Mouse (Mus musculus) liver, embryonic 15.5 days (tissue): ENCODE data around the gene Ryr3. TPM values are rescaled to one million over a fixed set of nuclear protein-coding genes. Genes with fewer than 3 reads are reported as not detected.

Experiments used
- ATAC-seq: fragments of 200-750 bp; cut with Nextera tagmentation; 2 replicates; pipeline ENCODE4 v1.8.0; 2017; ENCODE audit warnings: moderate number of reproducible peaks, mild to moderate bottlenecking, moderate library complexity; ENCODE audit not compliant: insufficient read depth
- H3K27ac ChIP-seq: fragments of 300-500 bp; sonication (generic); replicated peaks from 2 replicates; pipeline ENCODE4 v1.5.1; 2015; ENCODE audit warnings: mild to moderate bottlenecking, inconsistent platforms
- H3K27me3 ChIP-seq: fragments of 300-500 bp; sonication (generic); 2 replicates; pipeline ENCODE4 v1.6.1; 2015; ENCODE audit warnings: mild to moderate bottlenecking, inconsistent platforms
- H3K36me3 ChIP-seq: fragments of 300-500 bp; sonication (generic); replicated peaks from 2 replicates; pipeline ENCODE4 v1.6.1; 2015; ENCODE audit warnings: moderate library complexity, mild to moderate bottlenecking, inconsistent platforms
- H3K4me1 ChIP-seq: fragments of 300-500 bp; sonication (generic); replicated peaks from 2 replicates; pipeline ENCODE4 v1.6.1; 2015; ENCODE audit warnings: inconsistent platforms
- H3K4me2 ChIP-seq: fragments of 300-500 bp; sonication (generic); 2 replicates; pipeline ENCODE4 v1.6.1; 2015; ENCODE audit warnings: moderate library complexity, mild to moderate bottlenecking, inconsistent platforms
- H3K4me3 ChIP-seq: fragments of 300-500 bp; sonication (generic); replicated peaks from 2 replicates; pipeline ENCODE4 v1.5.1; 2015; ENCODE audit warnings: mild to moderate bottlenecking, inconsistent platforms
- H3K9ac ChIP-seq: fragments of 300-500 bp; sonication (generic); 2 replicates; pipeline ENCODE4 v1.6.1; 2015; ENCODE audit warnings: moderate library complexity, mild to moderate bottlenecking, inconsistent platforms
- H3K9me3 ChIP-seq: fragments of 300-500 bp; sonication (generic); replicated peaks from 2 replicates; pipeline ENCODE4 v1.6.1; 2016; ENCODE audit warnings: inconsistent platforms
- WGBS: fragments of 180-500 bp; shearing (Covaris S2); methylation state at CpG from one replicate; pipeline ENCODE4 v1.1.7; 2015; ENCODE audit warnings: mixed read lengths; ENCODE audit not compliant: insufficient replicate concordance; 5-methylcytosine and 5-hydroxymethylcytosine counted together
- polyA plus RNA-seq: library from polyadenylated mRNA; unstranded; fragments of >200 nt; fragmentation: Nextera tagmentation; extraction: Ambion mirVana; gene quantifications from 2 replicates; pipeline ENCODE4 v1.2.1, GENCODE M21; 2015

The Ryr3 gene
- polyA plus RNA-seq, 1 experiment from 2014 or later = 0.08 TPM

- Histone ChIP-seq H3K4me1 (no peaks in the 10 kb centered on the region), H3K36me3 (no peaks in the 10 kb centered on the region), H3K4me3 (no peak overlapping the region), H3K27me3 (no peaks in the 10 kb centered on the region), H3K9me3 (no peaks in the 10 kb centered on the region), H3K9ac (no peak overlapping the region), H3K27ac (no peak overlapping the region), H3K4me2 (no peak overlapping the region)
- no peak for ATAC-seq
- WGBS = 59% methylated on average over 5 of the region's 5 CpGs
These were observed 35.2 kb downstream of the Ryr3 start for GRCm38 (mm10) chr2:113181701-113182100.

GRCm38 (mm10) chr2:113178047-113178446 is 38.8 kb downstream of the Ryr3 start:
- ATAC-seq = no peak
- no peaks in the 10 kb centered on the region for H3K36me3 ChIP-seq

GRCm38 (mm10) chr2:113176337-113176736 is 40.6 kb downstream of the Ryr3 start:
- Histone ChIP-seq H3K9ac (no peak overlapping the region), H3K4me1 (no peaks in the 10 kb centered on the region), H3K36me3 (no peaks in the 10 kb centered on the region), H3K4me2 (no peak overlapping the region), H3K9me3 (no peaks in the 10 kb centered on the region), H3K27ac (no peak overlapping the region), H3K27me3 (no peaks in the 10 kb centered on the region), H3K4me3 (no peak overlapping the region)
- no peak for ATAC-seq
- 63% methylated on average over 5 of the region's 5 CpGs for WGBS

More at GRCm38 (mm10) chr2:113178047-113178446, 38.8 kb downstream of the Ryr3 start:
- Histone ChIP-seq H3K27ac (no peak overlapping the region), H3K4me1 (no peaks in the 10 kb centered on the region), H3K27me3 (no peaks in the 10 kb centered on the region), H3K9ac (no peak overlapping the region), H3K4me2 (no peak overlapping the region), H3K4me3 (no peak overlapping the region), H3K9me3 (no peaks in the 10 kb centered on the region)

GRCm38 (mm10) chr2:113168096-113168495 is 48.8 kb downstream of the Ryr3 start:
- no peak for ATAC-seq
- H3K9ac ChIP-seq = no peak overlapping the region
- no peaks in the 10 kb centered on the region for H3K27me3 ChIP-seq
- no peak overlapping the region for H3K27ac ChIP-seq
- H3K4me3 ChIP-seq = no peak overlapping the region
- 67% methylated on average over 4 of the region's 4 CpGs for WGBS
- no peaks in the 10 kb centered on the region for H3K9me3 ChIP-seq
- no peak overlapping the region for H3K4me2 ChIP-seq
- no peaks in the 10 kb centered on the region for H3K36me3 ChIP-seq
- H3K4me1 ChIP-seq = no peaks in the 10 kb centered on the region

GRCm38 (mm10) chr2:113161494-113161893 is 55.4 kb downstream of the Ryr3 start:
- Histone ChIP-seq H3K4me3 (no peak overlapping the region), H3K4me2 (no peak overlapping the region), H3K27ac (no peak overlapping the region), H3K27me3 (no peaks in the 10 kb centered on the region), H3K36me3 (no peaks in the 10 kb centered on the region), H3K9ac (no peak overlapping the region), H3K4me1 (no peaks in the 10 kb centered on the region), H3K9me3 (no peaks in the 10 kb centered on the region)
- 65% methylated on average over 5 of the region's 5 CpGs for WGBS
- no peak for ATAC-seq

GRCm38 (mm10) chr2:113137766-113138165 is 79.1 kb downstream of the Ryr3 start:
- Histone ChIP-seq H3K9ac (no peak overlapping the region), H3K36me3 (no peaks in the 10 kb centered on the region), H3K4me3 (no peak overlapping the region), H3K4me1 (no peaks in the 10 kb centered on the region), H3K27ac (no peak overlapping the region), H3K9me3 (no peaks in the 10 kb centered on the region), H3K27me3 (no peaks in the 10 kb centered on the region), H3K4me2 (no peak overlapping the region)
- WGBS = 51% methylated on average over 3 of the region's 3 CpGs
- no peak for ATAC-seq

- no peak overlapping the region for H3K27ac ChIP-seq
- no peak for ATAC-seq
- H3K36me3 ChIP-seq = no peaks in the 10 kb centered on the region
- H3K4me1 ChIP-seq = no peaks in the 10 kb centered on the region
- no peak overlapping the region for H3K4me3 ChIP-seq
- 43% methylated on average over 1 of the region's 1 CpGs for WGBS
- H3K27me3 ChIP-seq = no peaks in the 10 kb centered on the region
- H3K4me2 ChIP-seq = no peak overlapping the region
- H3K9me3 ChIP-seq = no peaks in the 10 kb centered on the region
- H3K9ac ChIP-seq = no peak overlapping the region
These were observed 93.4 kb downstream of the Ryr3 start for GRCm38 (mm10) chr2:113123476-113123875.

GRCm38 (mm10) chr2:113119080-113119479 is 97.8 kb downstream of the Ryr3 start:
- Histone ChIP-seq H3K9ac (no peak overlapping the region), H3K4me1 (no peaks in the 10 kb centered on the region), H3K4me3 (no peak overlapping the region), H3K9me3 (no peaks in the 10 kb centered on the region), H3K4me2 (no peak overlapping the region), H3K27ac (no peak overlapping the region), H3K36me3 (no peaks in the 10 kb centered on the region), H3K27me3 (no peaks in the 10 kb centered on the region)
- ATAC-seq = no peak
- 36% methylated on average over 1 of the region's 1 CpGs for WGBS

GRCm38 (mm10) chr2:113116788-113117187 is 100.1 kb downstream of the Ryr3 start:
- Histone ChIP-seq H3K27me3 (no peaks in the 10 kb centered on the region), H3K9ac (no peak overlapping the region), H3K9me3 (no peaks in the 10 kb centered on the region), H3K36me3 (no peaks in the 10 kb centered on the region), H3K27ac (no peak overlapping the region), H3K4me2 (no peak overlapping the region), H3K4me3 (no peak overlapping the region), H3K4me1 (no peaks in the 10 kb centered on the region)
- WGBS = 89% methylated on average over 2 of the region's 2 CpGs
- no peak for ATAC-seq

- H3K9me3 ChIP-seq = no peaks in the 10 kb centered on the region
- no peaks in the 10 kb centered on the region for H3K4me1 ChIP-seq
- WGBS = 65% methylated on average over 4 of the region's 4 CpGs
- no peak overlapping the region for H3K9ac ChIP-seq
- H3K27ac ChIP-seq = no peak overlapping the region
- no peak for ATAC-seq
- no peaks in the 10 kb centered on the region for H3K36me3 ChIP-seq
- no peak overlapping the region for H3K4me3 ChIP-seq
- H3K4me2 ChIP-seq = no peak overlapping the region
- no peaks in the 10 kb centered on the region for H3K27me3 ChIP-seq
These were observed 101.0 kb downstream of the Ryr3 start for GRCm38 (mm10) chr2:113115897-113116283.

GRCm38 (mm10) chr2:113115248-113115896 is 101.5 kb downstream of the Ryr3 start:
- Histone ChIP-seq H3K36me3 (no peaks in the 10 kb centered on the region), H3K4me2 (no peak overlapping the region), H3K4me1 (no peaks in the 10 kb centered on the region), H3K4me3 (no peak overlapping the region), H3K9me3 (no peaks in the 10 kb centered on the region), H3K27me3 (no peaks in the 10 kb centered on the region), H3K27ac (no peak overlapping the region), H3K9ac (no peak overlapping the region)
- no peak for ATAC-seq
- 60% methylated on average over 4 of the region's 4 CpGs for WGBS

GRCm38 (mm10) chr2:113104609-113105008 is 112.3 kb downstream of the Ryr3 start:
- Histone ChIP-seq H3K9ac (no peak overlapping the region), H3K4me1 (no peaks in the 10 kb centered on the region), H3K4me3 (no peak overlapping the region), H3K4me2 (no peak overlapping the region), H3K27ac (no peak overlapping the region), H3K27me3 (no peaks in the 10 kb centered on the region), H3K9me3 (no peaks in the 10 kb centered on the region), H3K36me3 (no peaks in the 10 kb centered on the region)
- no peak for ATAC-seq
- 62% methylated on average over 6 of the region's 6 CpGs for WGBS
